Mouse (Mus musculus) heart, adult 18-20 months (tissue): ENCODE measurements around the gene Cabp1. TPM values are rescaled to one million over a fixed set of nuclear protein-coding genes. Genes with fewer than 3 reads are reported as not detected.

Source experiments
- DNase-seq, 2 experiments: peaks; one replicate each; pipeline ENCODE4 v3.0.0; 2021 to 2022; ENCODE audit warnings: mixed read lengths in 1 of 2
- total RNA-seq, 2 experiments: library from RNA; stranded (reverse); gene quantifications; 2 replicates each; pipeline ENCODE4 v1.2.3; 2021

Gene Cabp1
- total RNA-seq, 2 experiments from 2014 or later, result 1.8 to 2.0 TPM

- no peak for DNase-seq
Measured at GRCm38 (mm10) chr5:115208601-115209000, 14.4 kb upstream of the Cabp1 start.

GRCm38 (mm10) chr5:115207892-115208291, 13.7 kb upstream of the Cabp1 start:
- DNase-seq, result no peak

DNA sequence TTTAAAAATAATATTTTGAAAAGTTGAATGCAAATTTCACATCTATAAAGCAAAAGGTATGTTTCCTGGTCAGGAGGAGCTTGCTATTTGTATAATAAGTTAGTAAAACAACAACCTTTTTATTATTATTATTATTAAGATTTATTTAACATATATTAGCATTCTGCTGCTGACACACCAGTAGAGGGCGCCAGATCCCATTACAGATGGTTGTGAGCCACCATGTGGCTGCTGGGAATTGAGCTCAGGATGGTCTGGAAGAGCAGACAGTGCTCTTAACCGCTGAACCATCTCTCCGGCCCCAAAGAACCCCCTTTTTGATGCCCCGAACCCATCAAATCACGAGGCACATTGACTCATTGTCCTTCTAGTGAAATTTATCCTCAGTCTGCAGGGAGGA, 13.1 kb upstream of the Cabp1 start:
- DNase-seq, result no peak

DNA sequence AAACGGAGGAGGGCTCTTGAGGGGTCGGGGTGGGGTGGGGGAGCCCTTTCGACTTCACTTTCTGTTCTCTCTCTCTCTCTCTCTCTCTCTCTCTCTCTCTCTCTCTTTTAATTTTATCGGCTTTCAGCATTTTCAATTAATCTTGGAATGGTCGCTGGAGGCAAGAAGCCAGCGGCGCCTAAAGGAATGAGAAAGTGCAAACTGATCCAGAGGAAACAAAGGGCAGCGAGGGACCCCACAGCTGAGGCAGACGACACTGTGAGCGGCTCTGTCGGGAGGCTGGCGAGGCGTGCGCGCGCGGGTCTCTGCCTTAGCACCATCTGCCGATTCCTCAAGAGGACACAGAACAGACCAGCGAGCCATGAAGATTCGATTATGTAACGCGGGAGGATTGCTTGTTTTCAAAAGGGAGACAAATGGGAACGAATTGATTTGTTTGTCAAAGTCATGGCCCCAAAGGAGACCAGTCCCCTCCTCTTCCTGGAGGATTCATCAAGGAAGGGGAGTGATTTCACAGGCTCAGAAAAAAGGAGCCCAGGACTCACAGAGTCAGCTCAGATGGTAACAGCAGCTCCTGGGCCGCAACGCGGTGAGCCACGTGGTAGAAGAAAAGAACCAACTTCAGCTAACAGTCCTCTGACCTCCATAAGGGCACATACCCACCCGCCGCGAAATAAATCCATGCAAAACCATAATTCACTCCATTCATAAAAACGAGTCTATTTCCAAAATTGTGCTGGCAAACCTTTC, 10.6 kb upstream of the Cabp1 start:
- DNase-seq, result peak; percentile 45 to 73

DNA sequence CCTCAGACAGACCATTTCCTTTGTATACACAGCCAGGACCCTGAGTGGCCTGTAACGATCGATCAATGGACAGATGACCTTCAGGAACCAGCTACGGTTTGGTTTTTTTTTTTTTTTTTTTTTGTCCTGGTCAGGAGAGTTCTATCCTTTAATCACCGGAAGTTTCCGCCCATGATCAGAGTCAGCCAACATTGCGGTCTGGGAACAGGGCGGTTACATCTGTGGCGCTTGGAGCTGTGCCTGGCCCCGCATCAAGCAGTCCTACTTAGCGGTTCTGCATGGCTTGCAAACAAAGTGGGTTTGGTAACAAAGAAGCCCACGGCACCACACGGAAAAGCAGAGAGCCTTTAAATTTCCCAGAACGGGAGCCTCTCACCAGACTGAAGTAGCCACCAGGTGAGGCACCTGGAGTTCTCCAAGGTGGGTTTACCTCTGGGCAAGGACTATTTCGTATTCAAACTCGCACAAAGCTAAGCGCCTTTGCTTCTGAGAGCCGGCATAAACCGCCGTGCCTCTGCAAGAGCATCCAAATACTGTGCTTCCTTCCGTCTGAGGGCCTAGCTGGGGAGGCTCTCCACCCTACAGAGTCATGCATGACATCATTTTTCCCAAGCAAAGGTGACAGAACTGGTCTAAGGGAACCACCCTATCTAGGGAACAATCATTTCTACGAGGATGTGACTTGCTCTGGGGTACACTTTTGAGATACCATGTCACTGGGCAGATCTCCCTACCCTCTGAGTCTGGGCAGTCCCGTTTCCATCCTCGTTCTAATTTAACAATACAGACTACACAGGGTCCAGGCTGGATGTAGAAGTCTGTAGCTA, 9.8 kb upstream of the Cabp1 start:
- peak; percentile 63 to 67 for DNase-seq

DNA sequence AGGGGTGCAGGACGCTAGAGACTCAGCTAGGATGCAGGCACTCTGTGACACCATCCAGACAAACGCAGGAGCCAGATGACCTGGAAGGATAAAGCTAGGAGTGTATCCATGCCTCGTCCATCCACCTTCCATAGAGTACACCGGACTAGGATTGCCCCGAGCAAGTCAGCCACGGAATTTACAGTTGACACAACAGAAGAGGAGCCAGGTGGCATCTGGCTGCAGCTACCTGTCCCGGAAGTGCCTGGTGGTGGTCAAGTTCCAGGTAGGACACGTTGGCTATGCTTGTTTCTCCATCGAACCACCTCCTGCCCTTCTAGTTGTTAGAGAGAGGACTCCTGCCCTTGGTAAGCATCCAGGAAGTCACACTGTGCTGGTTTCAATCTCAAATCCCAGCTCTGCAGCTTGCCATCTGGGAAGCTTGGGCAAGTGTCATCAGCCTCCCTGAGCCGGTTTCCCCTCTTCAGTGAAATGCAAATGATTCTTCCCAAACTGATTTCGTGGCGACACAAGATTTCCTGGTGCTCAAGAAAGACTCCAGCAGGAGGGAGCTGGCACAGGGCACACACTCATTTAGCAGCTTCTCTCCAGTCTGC, 543 bp upstream of the Cabp1 start:
- DNase-seq, result no peak

- peak; percentile 60 to 78 for DNase-seq
Measured at GRCm38 (mm10) chr5:115193226-115193625, 955 bp downstream of the Cabp1 start.

- DNase-seq, result no peak
Measured at GRCm38 (mm10) chr5:115192828-115193195, 1.4 kb downstream of the Cabp1 start.

DNA sequence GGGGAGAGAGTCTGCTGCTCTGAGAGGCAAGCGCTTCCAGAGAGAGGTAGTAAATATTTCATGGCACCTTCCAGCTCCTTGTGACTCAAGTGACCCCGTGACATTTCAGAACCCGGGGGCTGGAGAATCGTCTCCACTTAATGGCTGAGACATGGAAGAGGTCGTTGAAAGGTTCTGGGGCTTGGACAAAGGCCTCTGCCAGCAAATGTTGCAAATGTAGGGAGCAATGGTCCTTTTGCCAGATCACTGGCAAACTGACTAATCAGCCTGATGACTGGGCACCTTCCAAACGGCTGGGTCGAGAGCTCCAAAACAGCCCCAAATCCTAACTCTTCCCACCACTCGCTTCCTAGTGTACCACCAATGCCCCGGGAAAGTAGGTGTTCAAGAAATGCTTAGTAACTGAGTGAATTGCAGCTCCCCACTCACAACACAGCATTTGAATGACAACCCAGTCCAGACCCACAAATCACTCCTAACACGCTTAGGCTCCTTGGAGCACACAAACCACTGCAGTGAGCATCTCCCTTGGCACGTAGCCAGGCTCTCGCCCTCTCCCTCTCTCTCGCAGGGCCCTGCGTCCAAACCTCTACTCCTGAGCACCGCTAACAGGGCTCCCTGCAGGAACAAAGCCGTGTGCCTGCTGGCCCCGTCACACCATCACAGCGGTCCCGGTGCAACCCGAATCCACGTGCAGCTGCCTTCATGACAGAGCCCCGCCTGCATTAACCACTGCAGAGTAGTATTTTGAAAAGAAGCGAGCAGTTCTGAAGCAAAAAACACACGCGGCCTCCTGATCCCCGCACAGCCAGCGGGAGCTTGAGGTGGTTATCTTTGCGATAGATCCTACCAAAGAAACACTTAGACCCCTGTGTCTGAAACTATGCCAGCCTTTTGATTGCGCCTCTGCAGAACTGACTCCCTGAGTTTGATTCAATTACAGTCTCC, 2.0 kb downstream of the Cabp1 start:
- no peak for DNase-seq

- DNase-seq, result no peak
Measured at GRCm38 (mm10) chr5:115190081-115190480, 4.1 kb downstream of the Cabp1 start.

GRCm38 (mm10) chr5:115188824-115189223, 5.4 kb downstream of the Cabp1 start:
- peak in 1 of 2 experiments; percentile 66 for DNase-seq

DNA sequence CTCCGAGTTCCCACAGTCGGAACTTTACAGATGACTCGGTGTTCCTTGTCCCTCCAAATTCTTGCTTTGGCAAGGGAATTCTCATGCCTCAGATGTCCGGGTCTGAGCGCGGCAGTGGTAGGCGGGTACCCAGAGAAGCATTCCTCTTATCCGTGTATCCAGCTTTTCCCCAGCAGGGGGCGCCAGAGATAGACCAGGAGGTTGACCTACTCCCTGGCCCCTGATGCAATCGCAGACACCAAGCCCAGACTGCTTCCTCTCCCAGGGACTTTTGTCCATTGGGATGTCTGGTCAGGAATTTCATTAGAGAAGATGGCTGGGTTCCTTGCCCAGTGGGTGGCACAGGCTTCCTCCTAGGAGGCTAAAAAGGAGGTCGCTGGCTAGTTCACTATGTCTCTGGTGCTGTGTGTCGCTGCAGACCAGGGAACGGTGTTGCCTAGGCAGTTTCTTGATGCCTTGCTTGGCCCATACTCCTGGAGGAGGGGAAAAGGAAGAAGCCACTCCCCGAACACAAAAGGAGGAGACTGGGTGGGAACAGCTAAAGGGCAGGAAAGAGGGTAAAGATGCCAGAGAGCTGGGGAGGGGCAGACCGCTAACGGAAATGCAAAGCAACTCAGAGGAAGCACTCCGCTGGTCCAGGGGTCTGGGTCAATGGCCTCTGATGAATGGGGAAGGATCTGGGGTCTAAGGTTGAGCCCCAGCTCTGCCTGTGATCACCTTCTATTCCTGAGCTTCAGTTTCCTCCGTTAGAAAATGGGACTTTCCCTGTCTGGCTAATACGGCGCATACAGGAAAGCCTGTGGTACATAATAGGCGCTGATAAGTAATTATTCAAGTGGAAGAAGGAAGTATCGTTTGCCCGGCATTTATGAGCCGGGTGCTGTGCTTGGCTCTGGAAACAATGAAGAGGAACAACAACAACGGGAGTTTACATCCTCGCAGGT, 6.7 kb downstream of the Cabp1 start:
- peak; percentile 97 to 98 for DNase-seq

DNA sequence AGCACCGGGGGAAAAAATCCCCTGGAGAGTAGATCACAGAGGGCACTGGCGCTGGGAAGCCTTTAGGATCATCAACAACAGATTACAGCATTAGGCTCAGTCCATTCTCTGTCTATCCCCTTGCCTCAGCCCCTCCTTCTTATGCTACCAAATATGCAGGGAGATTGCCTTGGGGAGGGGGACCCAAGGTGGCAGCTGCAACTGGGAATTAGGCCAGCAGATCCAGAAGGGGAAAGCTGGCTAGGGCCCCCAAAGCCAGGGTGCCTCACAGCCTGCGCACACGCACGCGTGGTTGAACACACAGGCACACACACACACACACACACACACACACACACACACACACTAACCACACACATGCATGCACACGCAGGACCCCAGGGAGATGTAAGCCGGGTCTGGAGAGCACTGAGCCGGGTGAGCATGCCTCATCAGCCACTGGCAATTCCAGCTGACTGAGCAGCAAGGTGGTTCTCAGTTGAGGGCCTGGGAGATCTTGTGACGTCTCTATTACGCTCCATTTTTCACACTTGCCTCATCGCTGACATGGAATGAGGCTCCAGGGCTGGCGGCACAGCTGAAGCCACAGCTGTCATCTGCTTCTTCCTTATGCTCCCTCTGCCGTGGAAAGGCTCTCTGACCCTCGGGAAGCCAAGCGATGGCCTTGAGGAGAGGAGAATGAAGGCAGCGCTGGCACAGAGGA, 7.7 kb downstream of the Cabp1 start:
- DNase-seq, result no peak

DNA sequence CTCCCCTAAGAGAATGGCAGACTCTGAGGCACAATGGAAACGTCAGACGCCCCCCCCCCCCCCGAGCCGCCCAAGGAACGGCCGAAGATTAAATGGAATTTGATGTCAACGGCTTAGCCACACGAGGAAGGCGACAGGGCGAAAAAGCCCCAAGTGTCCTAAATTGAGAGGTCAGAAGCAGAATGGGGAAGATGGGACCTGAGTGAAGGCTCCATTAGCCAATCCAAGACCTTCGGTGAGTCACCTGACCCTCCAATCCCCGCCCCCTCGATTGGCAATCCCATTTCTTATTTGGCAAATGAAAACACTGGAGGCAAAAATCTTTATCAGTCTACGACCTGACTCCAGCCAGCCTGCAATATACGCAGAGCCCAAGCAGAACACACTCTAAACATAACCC, 9.5 kb downstream of the Cabp1 start:
- DNase-seq, result peak; percentile 83 to 86

GRCm38 (mm10) chr5:115183482-115183881, 10.7 kb downstream of the Cabp1 start:
- DNase-seq, result no peak

- DNase-seq, result no peak
Measured at GRCm38 (mm10) chr5:115182925-115183324, 11.3 kb downstream of the Cabp1 start.

DNA sequence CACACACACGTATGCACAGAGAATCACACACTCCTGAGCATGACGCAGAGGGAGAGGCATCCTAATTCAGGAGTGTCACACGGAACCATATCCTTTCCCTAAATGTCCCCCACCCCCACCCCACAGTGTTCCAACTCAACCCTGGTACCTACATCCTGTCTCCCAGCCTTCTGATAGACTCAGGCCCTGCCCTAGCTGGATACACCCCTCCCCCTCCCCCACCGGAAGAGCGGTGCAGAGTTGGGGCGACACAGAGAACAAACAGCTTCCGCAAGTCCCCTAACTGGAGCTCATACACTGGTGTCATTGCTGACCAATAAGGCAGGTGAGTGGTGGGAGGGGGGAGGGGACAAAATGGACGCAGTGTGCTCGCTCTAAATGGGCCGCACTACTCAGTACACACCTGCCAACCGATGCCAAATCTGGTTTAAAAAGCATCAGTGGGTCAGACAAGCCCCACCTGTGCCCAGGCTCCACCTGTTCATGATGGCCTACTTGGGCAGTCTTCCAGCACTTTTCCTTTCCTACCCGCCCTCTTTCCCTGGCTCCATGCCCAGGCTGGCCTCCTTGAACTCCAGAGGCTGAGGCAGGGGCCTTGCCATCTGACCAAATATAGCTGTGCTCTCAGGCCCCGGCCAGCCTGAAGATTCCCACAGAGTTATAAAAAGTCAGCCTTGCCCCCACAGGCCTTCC, 12.8 kb downstream of the Cabp1 start:
- no peak for DNase-seq

GRCm38 (mm10) chr5:115179596-115179995, 14.6 kb downstream of the Cabp1 start:
- no peak for DNase-seq

DNA sequence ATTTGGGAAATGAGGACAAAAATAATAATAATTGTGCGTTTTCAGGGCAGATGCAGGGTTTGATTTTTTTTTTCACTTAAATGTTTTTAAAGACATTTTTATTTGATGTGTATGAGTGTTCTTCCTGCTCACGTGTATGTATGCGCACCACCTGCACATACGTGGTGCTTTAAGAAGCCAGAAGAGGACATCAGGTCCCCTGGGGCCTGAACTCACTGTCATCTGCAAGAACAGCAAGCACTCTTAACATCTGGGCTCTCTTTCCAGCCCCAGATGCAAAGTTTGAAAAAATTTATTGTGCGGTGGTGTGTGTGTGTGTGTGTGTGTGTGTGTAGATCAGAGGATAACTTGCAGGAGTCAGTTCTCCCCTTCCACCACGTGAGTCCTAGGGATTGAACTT, 16.3 kb downstream of the Cabp1 start:
- no peak for DNase-seq

GRCm38 (mm10) chr5:115174554-115174953, 19.6 kb downstream of the Cabp1 start:
- DNase-seq, result no peak
